Mouse (Mus musculus): Measurements from ENCODE around the gene Coa5. TPM values are rescaled to one million over a fixed set of nuclear protein-coding genes. Genes with fewer than 3 reads are reported as not detected.

The Coa5 gene
- total RNA-seq (2023): 10 to 100 TPM; 30.4 to 30.7 TPM

DNA sequence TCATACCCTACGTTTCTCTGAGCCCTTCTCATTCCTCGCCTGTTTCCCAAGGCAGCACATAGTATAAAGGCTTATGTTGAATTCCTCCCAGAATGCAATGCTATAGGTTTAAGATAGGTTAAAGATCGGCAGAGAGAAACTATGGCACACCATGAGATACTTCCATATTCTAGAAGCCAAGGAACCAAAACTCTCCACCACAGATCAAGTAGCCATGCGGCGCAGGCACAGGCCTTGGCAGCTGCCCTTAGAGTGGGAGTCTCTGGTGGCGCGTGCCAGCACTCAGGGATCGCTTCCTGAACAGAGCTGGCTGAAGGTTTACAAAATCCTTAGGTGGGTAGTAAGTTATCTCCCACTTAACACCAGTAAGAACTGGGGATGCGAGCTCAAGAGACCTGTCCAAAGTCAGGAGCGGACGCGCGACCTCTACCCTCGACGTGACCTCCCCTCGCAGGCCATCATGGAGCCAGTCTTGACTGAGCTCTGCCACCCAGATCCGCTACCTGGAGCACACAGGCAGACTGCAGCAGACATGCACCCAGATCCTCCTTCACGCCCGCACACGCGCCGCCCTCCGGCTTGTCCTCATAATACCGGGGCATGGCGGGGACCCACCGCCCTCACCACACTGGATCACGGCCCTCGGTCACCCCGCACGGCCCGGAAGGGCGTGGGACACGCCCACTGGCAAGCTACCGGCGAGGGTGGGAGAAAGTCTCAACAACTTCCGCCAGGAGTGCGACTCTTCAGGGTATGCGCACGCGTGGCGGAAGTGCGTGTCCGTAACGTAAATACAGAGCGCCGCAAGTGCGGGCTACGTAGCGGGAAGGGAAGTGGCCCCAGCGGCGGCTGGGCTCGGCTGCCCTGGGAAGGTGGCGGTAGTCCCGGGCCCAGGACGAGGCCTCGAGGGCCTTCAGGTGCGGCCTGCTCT, at the start of gene Coa5, which contains the start of gene Unc50:
Gene Coa5 (minus strand): TSS at position 738 of the 931 bp plus-strand sequence.
Gene Unc50 (plus strand): TSS at position 774 of the 931 bp plus-strand sequence.

Other genes with a start within 250 kb of the Coa5 start
- gene Cnga3, start 215.7 kb downstream of the Coa5 start, total RNA-seq (2023): not detected
- 100 to 1,000 TPM; 137 to 161 TPM for gene Inpp4a, start 130.2 kb downstream of the Coa5 start, total RNA-seq (2023)
- 10 to 100 TPM; 29.2 to 33.5 TPM for gene Unc50, start within 50 bp of the Coa5 start, total RNA-seq (2023)
- gene Mgat4a, start 110.9 kb upstream of the Coa5 start, total RNA-seq (2023): 10 to 100 TPM; 16.4 to 18.8 TPM

Measured in neutrophil, adult 83 days (primary cell).